Mouse (Mus musculus): ENCODE data around the gene Lrpap1.

GRCm38 (mm10) chr5:35149526-35149925, 44.0 kb upstream of the Lrpap1 start:
- no peak for TF ChIP-seq EP300 (IDR thresholded peaks at IDR 0.05; ENCODE audit: low read depth)
- no peak for TF ChIP-seq CTCF (IDR thresholded peaks at IDR 0.05; ENCODE audit: low read depth)

All from liver, postnatal 0 days (tissue).